Mouse (Mus musculus) spleen, adult 2 months (tissue): Measurements from ENCODE around the gene Adcy4.
A peak's percentile ranks its signal among the peaks of the same experiment; 100 is the strongest.

Source experiments
- CTCF ChIP-seq: fragments of 200-500 bp; IDR thresholded peaks from 2 replicates; pipeline ENCODE4 v1.5.1; 2011; ENCODE audit warnings: mild to moderate bottlenecking, inconsistent platforms; ENCODE audit not compliant: insufficient read depth, insufficient read length, insufficient replicate concordance; ENCODE audit errors: extremely low read depth
- POLR2A ChIP-seq: fragments of 200-500 bp; IDR thresholded peaks from 2 replicates; pipeline ENCODE4 v1.6.1; 2011; ENCODE audit warnings: low read depth, low read length, inconsistent platforms

DNA sequence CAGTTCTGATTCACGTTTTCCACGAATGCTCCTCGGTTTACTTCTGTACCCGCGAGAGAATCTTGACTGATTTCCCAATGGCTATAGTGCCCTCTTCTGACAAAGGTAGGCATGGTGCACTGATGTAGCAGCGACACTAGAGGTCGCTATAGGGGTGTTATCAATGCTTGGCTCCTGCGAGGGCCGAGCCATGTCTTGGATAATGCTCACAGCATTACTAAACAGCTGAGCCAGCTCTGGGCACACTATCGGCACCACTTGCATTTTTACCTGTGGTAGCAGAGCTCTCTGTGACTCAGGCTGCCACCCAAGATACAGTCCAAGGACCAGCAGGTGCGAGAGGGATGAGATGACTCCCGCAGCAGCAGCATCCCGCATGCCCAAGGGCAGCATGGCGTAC is 2.6 kb downstream of the Adcy4 start:
- TF ChIP-seq CTCF (peak; percentile 83; the same call in 1 of the 2 replicates), POLR2A (no peak)
